Mouse (Mus musculus) gonadal fat pad, adult 2 months (tissue): Measurements from ENCODE around the gene Foxp1. TPM values are rescaled to one million over a fixed set of nuclear protein-coding genes. Genes with fewer than 3 reads are reported as not detected.

ENCODE experiments used
- DNase-seq: peaks from one replicate; pipeline ENCODE4 v3.0.0-alpha.2; 2012; ENCODE audit warnings: low read depth
- polyA plus RNA-seq: library from polyadenylated mRNA; depleted of rRNA; stranded (reverse); fragments of >200 nt; gene quantifications from 2 replicates; pipeline ENCODE4 v1.2.3, GENCODE M21; 2012

Gene Foxp1
- polyA plus RNA-seq, 1 experiment, result 26.0 TPM

DNA sequence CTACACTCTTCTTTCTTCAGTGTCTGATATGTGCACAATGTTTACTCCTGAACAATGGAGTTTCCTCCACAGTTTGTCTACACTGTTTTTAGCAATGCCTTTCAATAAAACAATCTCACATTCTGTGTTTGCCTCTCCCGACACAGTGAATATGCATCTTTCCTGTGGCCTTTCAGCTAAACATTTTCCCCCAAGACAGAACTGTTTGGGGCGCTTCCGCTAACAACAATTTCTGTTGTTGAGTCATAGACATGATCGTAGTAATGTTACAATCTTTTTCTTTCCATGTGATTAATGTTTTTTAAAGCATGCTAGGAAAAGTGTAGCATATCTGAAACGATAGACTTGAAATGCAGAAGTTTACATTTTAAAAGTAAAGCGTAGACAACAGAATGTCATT lies 194.4 kb downstream of the Foxp1 start:
- DNase-seq, result no peak

DNA sequence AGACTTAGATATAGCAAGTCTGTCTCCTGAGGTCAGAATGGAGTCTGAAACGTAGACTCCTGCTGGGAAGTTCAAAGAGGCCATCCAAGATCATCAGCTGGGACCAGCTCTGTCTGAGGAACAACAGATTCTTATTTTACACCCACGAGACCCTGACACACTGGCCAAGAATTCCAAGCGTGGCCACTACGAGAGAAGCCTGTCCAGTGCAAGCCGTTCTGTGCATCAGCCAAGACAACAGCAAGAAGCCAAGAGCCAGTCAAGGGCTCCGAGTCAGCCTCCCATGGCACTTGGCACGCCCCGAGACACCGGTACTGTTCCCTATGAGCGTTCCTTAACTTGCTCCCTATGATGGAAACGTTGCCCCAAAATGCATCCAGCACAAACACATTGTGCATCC lies 194.8 kb downstream of the Foxp1 start:
- DNase-seq, result no peak

DNA sequence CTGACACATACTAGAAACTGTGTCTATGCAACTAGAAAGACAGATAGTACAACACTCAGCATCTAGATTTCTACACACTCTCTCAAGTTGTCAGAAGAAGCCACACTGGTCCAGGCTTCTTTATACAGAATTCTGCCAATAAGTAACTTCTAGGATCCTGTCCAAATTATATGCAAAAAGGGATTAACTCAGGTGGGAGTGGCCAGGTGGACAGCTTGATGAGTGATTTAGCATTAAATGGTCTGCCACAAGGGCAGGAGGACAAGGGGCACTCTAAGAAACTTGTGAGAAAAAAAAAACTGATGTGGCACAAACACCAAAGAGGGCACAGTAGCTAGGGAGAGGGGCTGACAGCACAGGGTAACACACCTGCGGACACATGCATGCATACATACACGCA lies 196.6 kb downstream of the Foxp1 start:
- no peak for DNase-seq

DNA sequence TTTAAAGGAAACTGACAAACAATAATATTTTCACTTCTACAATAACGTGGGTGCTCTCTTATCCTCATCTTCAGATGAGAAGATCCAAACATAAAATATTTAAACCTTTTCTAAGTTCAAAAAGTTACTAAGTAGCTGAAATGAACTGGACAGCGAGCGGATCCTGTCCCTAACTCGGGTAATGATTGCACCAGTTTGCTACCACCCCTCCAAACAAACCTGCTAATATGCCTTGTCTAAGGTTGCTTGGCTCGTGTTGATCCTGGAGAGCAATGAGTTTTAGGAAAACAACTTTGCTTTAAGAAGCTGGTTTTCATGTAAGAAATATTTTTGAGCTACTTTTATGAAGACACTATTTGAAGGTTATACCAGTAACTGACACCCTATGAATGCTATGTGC lies 197.1 kb downstream of the Foxp1 start:
- DNase-seq, result no peak

DNA sequence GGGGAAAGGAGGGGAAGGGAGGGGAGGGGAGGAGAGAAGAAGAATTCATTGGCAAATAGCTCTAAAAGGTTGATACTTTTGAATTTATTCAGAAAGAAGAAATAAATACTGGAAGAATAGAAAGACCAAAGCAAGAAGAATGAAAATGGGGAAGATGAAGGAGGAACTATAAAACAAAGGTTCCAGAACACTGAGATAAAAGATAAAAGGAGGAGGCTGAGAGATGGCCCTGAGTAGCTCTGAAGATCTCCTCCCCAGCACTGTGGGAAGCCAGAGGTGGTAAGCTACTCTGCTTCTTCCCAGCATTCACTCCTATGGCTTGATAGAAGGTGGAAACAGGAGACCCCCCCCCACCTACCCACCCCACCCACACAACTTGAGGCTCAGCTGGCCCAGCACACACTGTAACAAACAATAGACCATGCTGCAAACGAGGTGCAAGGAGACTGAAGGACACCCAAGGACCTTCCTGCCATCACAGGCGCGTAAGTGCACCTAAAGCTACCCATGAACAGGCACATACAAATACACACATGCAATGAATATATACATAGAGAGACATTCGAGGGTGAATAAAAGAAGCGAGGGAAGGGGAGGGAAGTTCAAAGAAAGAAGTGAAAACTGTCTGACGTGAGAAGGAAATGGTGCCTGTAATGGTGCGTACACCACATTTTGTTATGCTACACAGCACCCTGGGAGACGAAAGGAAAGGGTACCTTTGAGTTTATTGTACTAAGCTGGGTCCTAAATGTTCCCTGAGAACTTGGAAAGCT lies 200.2 kb downstream of the Foxp1 start:
- no peak for DNase-seq

DNA sequence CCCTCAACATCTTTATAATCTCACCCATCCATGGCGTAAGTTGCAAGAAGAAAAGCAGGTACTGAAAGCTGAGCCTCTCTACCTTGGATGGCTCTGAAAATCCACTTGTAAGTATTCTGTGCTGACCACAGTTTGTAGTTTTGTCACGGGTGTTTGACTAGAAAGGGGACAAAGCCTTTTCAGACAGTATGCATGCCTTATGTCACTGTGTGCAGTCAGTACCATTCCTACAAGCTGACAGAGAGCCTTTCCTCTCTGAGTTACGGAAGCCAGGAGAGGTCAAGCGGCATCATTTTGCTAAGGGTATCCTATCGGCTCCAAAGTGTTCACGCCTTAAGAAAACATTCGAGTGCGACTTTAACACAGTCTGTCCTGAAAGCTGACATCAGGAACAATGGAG lies 202.1 kb downstream of the Foxp1 start:
- no peak for DNase-seq

DNA sequence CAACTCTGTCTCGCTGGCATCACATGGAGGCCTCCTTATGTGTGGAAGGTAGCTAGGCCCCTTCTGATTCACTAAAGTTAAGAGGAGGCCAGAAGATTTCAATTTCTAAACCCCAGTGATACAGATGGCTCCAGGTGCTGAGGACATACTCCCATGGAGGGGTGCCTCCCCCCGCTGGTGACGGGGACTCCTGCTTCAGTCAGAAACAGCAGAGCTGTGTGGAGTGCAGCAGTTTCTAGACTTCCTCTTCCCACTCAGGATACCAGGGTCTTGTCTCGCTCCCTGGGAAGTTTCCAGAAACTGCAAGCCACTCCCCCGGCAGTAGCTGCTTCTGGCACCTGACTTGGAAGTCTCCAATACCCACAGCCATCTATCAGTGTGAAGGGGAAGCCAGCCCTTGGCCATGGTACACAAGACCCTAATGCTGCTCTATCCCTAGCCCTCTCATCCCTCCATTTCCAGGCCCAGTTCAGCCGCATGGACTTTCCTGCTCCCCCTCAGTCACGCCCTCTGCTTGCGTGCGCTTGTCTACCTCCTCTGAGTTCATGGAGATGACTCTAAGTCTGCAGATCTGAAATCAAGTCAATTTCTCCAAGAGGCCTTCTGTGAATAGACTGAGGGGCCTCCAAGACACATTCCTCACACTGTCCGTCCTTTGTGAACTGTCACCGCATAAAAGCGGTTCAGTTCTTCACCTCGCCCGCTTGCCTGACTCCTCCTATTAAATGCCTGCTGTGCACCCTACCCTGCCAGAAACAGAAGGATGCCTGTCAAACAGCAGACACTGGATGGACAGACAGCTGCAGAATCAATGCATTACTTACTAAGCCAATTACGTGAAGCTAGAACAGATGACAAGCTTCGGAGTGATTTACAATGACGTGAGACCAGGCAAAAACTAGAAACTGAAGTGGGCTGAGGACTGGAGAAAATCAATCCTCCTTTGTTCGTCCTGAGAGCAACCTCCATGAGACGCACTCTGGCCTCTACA lies 202.8 kb downstream of the Foxp1 start:
- DNase-seq, result no peak

DNA sequence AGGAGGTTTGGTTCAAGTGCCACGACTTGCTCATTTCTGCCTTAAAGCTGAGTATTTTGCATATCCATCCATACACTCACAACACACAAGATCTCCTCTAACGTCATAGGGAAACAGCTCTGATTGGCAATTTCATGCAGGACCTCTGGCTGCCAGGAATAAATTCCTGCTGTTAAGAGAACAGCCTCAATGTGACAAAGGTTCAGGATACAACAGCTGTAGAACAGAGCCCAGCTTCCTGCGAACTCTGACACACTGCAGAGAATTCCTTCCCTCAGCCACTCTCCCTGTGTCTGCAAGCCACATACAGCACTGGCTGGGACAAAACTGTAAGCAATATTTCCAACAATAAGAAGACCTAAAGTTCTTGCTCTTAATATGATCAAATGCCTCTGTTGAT lies 207.8 kb downstream of the Foxp1 start:
- no peak for DNase-seq

DNA sequence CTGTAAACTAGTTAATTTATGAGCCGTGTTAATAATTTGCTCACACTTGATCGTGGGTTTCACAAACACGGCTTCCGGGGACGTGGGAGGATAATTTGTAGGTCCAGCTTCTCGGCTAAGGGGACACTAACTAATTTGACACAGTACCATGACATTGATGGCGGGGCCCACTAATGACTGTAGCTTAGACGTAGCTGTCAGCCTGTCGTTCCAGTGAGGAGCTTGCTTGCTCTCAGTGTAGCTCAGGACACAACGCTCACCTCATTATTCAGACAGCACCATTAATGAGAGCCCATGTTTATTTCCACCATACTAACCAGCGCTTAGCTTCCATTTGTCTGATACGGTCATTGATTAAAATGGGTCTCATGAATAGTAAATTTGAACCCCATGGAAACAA lies 212.0 kb downstream of the Foxp1 start:
- no peak for DNase-seq

DNA sequence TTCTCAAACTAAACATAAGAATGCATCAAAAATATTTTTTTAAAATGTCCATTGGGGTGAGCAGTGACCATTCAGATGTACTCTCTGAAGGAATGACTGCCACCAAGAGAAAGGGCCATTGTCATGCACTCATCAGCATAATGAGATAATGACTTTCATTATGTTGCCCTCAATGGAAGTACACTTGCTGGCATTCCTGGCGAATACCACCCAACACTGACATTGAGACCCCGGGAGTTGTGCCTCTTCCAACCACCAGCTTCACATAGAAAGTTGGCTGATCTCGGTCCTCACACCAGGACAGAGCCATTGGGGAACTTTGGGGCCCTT lies 212.4 kb downstream of the Foxp1 start:
- DNase-seq, result no peak

DNA sequence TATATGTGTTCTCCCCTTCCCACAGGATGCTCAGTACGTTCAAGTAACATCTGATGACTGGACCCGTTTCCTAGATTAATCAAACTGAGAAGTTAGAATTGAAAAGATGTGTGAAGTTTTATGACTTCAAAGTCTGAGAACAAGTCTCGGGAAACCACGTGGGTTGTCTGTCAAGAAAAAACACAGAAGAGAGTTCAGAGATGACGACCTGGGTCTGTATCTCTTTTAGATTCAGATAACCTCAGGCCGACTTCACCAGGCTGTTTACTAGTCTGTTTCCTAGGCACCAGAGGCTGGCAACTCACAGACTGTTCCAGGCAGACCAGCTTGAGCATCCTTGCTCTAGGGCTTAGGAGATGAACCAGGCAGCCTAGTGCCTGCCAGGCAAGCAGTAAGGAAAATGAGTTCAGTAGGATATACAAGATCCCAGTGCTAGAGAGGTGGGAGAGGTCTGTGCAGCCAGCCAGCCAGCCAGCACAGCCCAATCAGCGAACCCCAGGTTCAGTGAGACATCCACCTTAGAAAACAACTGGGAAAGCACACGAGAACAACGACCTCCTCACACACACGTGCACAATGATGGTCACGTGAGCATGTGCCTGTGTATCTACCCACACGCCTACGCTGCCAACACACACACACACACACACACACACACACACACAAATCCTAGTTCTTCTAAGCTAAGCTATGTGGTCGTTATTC lies 212.9 kb downstream of the Foxp1 start:
- no peak for DNase-seq

DNA sequence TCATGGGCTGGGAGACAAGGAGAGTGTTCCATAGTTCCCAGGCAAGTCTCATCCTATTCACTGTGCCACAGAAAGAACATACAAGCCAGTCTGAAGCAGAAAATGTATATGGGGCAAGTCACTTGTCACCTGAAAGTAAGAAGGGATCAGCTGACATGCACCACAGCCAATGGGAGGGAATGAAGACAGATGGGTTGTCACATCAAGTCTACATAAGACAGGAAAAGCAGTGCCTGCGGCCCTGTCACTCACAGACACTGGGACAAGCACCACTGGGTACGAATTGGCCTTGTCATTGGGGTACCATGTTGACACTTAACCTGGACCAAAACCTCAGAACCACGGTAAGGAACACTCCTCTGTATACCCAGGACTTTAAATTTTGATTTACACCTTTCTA lies 216.8 kb downstream of the Foxp1 start:
- DNase-seq, result no peak

DNA sequence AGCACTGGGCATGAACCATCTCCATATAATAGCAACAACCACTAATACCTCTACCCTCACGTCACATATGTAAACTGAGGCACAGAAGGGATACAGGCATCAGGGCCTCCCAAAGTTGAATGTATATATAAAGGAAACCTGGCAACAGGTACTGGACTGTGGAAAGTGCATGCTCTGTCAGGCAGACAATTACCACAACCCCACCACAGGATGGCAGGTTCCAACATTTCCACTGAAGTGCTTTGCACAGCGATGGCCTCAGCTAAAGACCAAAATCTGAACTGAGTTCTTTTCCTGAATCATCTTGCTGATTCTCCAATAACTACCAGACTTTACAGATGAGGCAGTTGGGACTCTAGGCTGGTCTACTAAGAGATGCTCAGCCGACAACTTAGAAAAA lies 217.3 kb downstream of the Foxp1 start:
- DNase-seq, result no peak

DNA sequence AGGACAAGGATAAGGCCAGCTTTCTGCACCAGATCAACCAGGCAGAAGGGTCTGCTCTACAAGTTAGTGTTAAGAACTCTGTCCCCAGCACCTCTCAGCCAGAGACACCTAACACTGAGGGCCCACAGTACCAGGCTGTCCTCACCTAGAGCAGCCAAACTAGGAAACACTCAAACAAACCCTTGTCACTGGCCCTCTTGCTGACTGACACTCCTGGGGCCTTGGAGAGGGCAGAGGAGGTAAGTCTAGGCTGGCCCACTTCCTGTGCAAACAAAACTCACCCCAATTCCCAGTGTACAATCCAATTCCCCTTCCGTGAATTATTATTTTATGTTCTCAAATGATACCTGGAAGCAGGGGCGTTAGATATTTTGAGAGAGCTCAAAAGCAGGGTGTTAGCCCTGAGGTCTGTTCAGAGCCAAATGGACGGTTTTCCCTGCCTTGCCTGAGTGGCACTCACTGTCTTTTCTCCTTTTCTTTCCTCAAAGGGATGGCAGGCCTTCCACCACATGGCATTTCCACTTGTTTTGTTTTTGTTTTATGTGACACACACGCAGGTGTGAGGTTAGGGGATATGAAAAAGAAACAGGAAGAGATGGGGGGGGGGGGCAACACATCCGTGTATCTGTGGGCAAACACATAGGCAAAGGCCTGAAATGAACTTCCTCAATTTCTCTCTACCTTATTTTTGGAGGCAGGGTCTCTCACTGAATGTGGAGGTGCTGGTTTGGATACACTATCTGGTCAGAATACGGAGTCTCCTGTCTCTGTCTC lies 219.7 kb downstream of the Foxp1 start:
- DNase-seq, result no peak

DNA sequence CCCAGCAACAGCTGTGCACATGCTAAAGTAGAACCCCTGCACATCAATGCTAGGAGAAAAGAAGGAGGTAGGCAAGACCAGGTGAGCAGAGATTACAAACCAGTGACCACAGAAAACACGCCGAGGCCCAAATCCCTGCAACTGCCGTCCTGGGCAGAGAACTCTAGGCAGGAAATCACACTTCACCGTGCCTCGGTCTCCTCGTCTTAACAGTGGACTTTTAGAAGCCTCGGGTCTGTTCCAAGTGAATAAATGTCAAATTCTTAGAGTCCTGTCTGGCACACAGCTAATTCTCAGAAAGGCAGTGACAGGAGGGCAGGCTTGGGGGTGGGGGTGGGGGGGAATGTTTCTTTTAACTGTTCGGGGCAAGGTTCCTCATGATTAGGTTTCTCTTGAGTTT lies 220.6 kb downstream of the Foxp1 start:
- no peak for DNase-seq

DNA sequence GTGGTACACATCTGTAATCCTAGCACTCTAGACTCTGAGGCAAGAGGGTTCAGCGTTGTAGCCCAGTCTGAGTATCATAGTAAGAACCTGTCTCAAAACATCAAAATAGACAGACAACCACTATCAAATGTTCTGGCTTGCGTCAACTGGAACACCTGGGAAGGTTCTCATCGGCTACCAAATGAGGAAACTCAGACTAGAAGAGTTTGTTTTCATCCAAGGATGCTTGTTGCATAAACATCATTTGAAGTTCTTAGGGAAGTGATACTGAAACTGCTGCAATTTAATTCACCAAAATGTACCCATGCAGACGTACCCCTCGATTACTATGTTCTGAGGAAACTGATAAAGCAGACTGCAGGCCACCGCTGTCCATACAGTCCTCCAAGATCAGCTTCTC lies 222.3 kb downstream of the Foxp1 start:
- DNase-seq, result no peak

DNA sequence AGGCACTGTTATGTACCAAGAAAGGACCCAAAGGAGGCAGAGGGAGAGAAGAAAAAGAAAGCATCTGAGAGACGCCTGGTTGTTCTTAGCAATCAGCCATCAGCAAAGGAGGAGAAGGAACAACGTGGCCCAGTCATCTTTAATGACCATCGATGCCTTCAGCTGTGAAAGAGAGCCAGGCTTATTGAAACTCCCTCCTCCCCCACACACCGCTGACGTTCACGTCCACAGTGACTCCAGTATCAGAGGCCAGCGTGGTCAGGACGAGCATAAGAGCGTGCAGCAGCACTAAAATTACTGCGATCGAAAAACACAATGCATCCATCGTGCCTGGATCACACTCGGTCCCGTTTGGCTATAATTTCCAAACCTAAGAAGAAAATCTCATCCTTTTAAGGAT lies 223.3 kb downstream of the Foxp1 start:
- no peak for DNase-seq

DNA sequence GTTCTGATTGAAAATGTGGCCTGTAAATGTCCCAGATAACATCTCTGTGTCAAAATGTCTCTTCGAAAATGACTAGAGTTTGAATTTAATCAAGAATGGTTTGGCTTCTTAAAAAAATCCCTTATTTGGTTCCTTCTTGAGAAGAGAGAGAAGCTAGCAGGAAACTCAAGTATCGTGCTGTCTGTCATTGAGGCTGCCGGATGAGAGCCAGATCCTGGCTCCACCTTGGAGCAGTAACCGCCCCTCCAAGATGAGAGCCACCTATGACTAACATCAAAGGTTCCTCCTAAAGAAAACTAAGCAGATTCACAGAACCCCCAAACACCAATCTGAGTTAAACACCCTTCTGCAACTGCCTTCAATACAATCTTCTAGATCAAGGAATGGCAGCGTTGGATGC lies 225.0 kb downstream of the Foxp1 start:
- no peak for DNase-seq

DNA sequence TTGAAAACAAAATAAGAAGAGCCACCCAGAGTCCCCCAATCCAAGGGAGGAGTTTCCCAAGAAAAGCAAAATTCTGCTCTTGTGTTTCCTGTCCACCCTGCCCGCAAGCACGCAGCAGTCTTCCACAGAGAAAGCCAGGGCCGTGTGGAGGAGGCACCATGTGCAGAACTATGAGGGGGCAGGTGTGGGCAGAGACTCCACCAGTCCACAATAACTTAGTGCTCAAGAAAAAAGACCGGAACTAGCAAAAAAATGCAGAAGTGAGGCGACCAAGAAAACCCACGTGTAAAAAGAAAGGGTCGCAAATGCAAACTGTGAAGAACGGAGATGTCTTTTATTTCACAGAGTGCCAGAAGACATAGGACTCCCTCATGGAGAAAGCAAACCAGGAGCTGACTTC lies 227.0 kb downstream of the Foxp1 start:
- DNase-seq, result no peak

DNA sequence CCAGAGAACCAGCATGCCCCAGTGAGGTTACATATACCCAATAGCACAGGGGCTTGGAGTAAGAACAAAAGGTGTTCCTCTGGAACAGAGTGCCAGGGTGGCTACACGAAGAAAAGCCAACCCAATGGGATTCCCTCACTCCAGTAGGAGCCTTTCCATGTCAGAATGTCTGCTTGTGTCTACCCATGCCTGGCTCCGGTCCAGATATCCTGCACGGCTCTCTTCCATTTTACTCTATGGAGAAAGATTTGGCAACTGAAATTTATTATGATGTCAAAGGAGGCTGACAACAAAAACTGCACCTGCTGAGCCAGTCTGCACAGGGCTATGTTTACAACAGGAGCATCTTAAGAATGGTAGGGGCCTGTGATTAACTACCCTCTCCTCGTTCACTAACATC lies 233.3 kb downstream of the Foxp1 start:
- DNase-seq, result no peak

DNA sequence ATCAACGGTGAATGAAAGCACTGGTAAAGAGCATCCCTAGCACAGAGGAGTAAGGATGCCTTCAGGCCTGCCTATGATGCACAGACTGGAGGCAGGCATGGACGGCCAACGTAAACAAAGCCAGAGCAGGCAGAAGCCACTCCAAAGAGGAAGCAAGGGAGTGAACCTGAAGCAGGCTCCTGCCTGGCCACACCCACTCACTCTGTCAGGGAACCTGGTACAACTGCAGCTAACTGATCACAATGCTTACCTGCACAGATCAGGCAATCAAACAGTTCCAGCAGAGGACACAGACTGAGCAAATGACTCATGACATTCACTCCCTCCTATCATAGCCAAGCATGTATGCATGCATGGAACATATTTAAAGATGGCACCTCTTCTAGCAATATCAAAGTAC lies 237.5 kb downstream of the Foxp1 start:
- DNase-seq, result no peak

DNA sequence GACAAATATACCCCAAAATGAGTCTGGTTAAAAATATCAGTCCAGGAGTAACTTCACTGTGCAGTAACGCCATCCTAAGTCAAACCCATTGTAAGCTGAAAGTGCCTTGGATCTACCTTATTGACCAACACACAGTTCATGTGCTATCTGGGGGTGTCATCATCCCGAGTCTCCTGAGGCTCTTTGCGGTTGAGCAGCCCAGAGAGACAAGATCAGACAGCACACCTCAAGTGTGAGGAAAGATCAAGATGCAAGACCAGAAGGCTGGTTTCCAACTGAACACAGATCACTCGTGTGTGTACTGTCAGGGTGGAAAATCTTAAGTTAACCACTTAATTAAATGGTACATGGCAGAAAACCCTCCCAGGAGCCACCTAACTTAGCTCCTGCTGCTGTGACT lies 238.5 kb downstream of the Foxp1 start:
- peak; percentile 75 for DNase-seq
